Mouse (Mus musculus): Measurements from ENCODE around the gene Pkd1l1.

Gene Pkd1l1

DNA sequence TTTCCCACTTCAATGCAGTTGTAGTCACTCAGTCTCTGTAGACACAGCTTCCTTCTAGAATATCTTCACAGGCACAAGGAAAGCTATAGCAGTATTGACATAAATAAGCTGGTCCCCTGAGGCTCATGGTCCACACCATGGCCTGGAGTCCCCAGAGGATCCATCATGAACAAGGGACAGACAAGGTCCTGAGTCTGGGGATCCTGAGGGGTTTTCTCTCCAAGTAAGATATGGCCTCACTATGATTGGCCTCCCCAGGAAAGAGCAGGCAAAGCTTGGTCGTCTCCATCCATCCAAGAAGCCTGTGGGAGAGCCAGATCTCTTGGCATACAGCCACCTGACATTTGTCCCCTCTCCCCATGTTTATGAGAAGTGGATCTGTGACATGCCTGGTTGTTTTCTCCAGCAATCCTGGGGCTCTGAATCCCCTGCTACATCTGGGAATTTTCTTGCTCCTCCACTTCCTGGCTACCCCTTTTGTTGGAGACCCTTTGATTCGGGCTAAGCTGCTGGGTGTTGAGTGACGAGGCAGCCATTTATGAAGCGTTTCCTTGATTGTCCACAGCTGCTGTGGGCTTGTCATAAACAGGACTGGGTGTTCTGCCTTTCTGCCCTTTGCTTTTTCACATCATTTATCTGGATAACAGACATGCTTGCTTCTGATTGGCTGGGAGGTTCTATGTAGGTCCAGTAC lies 158.8 kb downstream of the Pkd1l1 start:
- no peak for DNase-seq

DNA sequence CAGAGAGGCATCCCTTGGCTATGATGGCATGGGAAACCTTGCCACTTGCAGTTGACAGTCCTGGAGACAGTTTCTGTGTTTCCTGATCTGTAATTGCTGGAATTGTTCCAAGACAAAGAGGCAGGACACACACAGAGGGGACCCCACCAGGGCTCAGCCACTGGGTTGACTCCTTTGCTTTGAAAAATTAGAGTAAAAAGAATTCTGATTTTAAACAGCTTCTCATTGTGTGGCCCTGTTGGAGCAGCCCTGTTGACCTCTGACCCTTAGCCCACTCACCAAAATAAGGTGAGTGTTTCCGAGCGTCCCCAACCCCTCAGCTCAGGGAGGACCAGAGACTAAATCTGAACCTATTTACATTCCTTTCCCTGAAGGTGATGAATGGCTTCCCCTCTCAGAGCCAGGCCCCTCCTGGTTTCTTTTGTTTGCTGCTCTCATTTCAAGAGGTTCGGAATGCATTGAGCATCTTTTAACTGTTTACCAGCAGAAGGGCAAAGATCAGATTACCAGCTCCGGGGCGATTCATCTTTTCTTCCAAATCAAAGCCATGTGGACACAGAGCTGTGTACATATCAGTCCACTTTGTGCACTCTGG lies 161.5 kb downstream of the Pkd1l1 start:
- no peak for DNase-seq

DNA sequence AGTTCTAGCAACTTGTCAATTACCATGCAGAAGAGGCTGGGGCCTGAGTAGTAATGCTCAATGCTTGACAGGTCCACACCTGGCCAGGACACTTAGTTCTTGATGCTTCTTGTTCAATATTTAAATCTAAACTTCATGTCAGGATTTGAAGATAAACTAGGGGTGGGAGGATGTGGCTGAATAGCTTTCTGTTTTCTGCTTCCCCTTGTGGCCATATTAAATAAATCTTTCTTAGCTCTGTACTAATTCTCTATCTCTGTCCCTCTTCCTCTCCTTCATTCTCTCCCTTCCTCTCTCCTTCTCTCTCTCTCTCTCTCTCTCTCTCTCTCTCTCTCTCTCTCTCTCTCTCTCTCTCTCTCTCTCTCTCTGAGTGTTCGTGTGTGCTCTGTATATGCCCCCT lies 163.4 kb downstream of the Pkd1l1 start:
- DNase-seq: no peak

DNA sequence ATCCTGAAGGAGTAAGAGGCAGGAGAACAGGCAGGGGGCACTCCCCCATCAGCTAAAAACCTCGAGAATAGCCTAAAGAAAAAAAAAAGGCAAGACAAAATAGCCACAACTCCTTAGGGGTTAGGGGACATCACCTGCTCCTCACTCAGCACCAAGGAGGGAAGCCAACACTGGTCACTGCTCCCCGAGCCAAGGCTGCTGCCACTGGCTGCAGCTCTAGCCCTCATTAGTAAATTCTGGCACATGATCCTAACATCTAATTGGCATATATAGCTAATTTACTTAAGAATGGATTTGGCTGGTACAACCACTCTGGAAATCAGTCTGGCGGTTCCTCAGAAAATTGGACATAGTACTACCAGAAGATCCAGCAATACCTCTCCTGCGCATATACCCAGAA lies 166.1 kb downstream of the Pkd1l1 start:
- DNase-seq: no peak

DNA sequence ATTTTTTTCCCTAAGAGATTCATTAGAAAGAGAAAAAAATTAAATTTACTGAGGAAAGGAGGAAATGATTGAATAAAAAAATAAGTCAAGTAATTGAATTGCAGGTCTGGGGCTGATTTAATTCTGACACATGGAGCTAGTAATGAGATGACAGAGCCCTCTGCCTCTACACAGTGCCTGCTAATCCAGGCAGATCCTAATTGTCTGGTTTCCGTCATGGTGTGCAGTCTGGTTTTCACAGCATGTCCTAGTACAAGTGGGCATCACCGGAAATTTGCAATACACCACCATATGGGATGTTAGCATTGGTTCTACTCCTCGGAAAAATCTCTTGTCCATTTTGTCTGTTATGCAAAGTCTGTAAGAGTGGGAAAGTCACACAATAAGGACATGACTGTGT lies 168.9 kb downstream of the Pkd1l1 start:
- DNase-seq: no peak

DNA sequence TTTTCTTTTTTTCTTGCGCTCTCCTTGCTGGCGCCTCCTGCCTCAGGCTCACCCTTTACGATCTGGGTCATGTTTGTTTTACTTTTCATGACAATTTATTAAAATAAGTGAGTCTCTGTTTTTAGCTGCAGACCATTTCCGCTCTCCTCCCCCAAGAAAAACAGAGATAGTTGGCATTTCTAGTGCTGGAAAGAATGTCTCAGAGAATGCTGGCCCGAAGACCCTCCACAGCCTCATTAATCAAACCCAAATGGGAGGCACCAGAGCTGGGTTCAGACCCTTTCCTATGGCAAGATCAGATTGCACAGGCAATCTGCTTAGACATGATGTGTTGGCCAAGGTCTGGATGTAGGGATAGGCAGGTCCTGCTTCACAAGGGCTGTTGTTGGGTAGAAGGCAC lies 175.6 kb downstream of the Pkd1l1 start:
- DNase-seq: no peak

DNA sequence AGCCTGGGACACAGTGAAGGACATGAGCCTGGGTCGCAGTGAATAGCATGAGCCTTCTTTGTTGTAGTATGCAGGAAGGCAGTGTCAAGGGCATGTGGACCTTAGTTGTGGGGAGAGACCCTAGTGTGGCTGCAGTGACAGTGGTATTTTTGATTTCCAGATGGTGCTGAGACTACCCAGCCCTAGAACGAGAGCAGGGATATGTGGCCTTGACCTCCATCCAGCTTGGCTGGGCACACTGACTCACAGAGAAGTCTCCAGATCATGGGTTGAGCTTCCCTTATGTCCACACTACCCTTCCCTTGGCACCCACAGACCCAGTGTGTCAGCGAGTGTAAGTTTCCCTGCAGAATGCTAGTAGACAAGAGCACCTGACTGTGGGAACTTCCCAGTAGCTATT lies 178.0 kb downstream of the Pkd1l1 start:
- DNase-seq: no peak

DNA sequence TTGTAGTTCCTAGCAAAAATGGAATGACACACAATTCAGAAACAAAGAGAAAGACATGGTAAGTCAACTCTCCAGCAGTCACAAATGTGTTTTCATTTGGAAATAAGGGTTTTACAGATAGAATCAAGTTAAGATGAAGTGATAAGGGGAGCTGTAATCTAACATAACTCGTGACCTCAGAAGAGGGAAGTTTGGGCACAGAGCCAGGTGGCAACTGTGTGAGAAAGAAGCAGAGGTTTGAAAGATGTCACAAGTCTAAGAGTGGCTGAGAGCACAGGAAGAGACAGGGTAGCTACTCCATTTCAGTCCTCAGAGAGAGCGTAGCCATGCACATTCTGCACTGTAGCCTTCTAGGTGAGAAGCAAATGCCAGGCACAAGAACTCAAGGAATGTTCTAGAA lies 180.9 kb downstream of the Pkd1l1 start:
- peak; percentile 59 for DNase-seq

DNA sequence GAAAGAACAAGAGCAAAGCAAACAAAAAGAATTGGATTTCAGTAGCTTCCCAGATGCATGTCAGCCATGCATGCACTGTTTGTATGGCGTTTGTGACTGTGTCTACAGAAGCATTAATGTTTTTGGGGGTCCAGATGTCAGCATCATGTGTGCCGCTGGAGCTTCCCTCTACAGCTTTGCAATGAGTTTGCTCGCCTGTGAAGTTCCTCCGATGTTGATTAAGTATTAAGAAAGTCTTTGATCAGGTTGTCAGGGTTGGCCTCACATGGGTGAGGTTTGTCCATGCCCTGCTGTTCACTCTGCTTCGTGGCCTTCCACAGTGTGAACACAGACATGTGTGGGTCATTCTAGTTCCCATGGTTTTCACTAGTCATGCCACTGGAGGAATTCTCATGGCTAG lies 183.9 kb downstream of the Pkd1l1 start:
- DNase-seq: no peak

DNA sequence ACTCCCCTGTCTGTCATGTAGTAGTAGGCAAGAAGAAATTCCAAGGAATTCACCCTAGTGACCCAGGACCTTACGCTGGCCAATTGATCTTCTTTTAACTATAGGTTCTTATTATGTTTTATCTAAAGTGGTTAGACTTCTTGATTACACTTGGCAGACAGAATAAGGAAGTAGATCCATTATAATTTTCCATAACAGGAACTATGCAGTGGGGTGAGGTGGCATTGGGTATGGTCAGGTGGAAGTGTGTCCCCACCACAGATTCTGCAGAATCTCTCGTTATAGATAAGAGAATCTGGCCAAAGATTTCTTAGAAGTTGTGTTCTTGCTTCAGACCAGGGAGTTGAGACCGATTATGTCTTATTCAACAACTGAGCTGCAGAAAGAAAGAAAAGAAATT lies 185.5 kb downstream of the Pkd1l1 start:
- no peak for DNase-seq

DNA sequence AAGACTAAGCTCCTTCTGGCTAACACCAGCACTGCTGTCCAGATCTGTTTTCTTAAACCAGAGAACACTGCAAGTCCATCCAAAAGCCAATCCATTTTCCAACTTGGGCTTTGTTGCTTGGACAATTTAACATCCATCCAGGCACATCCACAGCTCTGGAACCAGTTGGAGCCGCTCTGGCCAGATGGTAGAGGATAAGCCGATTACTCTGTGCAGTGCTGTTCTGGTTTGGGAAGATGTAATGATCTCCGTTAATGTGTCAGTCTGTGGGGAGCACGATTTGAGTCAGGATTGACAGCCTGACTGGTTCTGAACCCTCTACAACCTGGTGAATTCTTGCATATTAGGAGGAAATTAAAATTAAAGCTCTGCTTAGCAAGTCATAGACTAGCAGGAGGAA lies 188.7 kb downstream of the Pkd1l1 start:
- DNase-seq: no peak

DNA sequence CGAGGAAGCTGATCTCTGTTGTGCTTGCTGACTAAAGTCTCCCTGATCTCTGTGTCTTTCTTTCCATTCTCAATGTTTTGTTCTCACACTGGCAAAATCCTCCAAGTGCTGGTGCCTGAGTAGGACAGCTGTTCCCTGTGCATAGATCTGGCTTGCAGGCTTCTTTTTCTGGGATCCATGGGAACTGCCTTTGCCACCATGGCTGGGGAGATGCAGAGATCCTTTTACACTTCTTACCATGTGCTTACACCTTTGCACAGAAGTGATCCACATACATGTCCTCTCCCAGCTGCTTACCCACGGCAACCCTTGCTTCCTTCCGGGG lies 191.0 kb downstream of the Pkd1l1 start:
- DNase-seq: no peak

DNA sequence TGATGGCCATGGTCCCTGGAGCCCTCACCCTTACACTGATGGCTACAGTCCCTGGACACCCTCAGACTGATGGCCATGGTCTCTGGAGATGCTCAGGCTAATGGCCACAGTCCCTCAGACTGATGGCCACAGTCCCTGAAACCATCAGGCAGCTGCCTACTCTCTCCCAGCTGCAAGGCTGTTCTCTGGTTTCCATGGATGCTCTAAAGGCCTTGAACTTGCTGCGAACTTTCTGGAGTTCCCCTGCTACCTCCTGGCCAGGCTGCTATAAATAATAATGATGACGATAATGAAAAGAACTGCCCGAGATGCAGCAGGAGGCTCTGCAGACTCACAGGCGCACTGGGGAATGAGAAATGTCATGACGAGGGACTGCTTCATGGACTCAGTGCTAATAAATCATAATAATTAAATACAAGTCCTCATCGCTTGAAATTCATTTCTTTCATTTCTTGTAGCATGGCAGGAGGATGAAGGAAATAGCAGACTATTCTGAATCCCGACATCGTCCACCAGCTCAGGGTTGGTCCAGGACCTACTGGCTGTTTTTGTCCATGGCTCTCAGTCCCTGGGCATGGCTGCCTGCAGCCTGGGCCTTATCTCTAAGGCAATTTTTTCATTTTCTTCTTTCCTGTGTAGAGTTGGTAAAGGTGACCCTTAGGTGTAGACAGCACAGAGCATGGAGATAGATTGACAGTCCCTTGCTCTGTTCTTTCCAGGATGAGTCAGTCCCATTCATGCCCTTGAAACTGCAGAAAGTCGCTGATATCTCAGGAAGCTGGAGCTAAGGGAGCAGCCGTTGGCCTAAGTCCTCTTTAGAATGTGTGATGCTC lies 191.5 kb downstream of the Pkd1l1 start:
- no peak for DNase-seq

DNA sequence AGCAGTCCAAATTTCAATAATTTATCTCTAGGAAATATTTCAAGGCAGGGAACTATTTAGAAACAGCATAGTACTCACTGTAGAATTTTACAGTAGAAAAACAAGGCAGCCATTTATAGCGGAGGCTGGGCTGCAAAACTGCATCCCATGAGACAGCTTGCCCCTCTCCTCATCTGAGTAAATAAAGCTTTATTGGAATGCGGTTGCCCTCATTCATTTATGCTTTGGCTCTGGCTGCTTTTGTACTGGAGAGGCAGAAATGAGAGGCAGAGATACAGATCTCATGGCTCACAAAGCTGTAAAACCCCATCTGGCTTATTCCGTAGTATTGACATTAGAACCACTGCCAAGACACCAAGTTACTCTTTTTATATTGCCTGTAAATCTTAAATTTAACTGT lies 193.6 kb downstream of the Pkd1l1 start:
- DNase-seq: no peak

Data from thymus, postnatal 25 days (tissue).